Mouse (Mus musculus) MEL (cell line): ENCODE results near the gene Med8.

Experiments
- BHLHE40 ChIP-seq: IDR thresholded peaks from 2 replicates; pipeline ENCODE4 v1.6.1; 2012; ENCODE audit warnings: low read depth, mild to moderate bottlenecking, inconsistent platforms, low read length, improper control_type of control experiment, borderline replicate concordance
- CTCF ChIP-seq, 3 experiments: IDR thresholded peaks in 2 of 3; conservative IDR thresholded peaks in 1 of 3; 2 replicates each; pipeline ENCODE4 v1.5.1; 2011 to 2012; ENCODE audit warnings: low read length in 3 of 3, low read depth in 2 of 3, mild to moderate bottlenecking in 2 of 3, improper control_type of control experiment in 1 of 3, inconsistent platforms in 1 of 3, mixed read lengths in 1 of 3, moderate library complexity in 1 of 3; ENCODE audit not compliant: control insufficient read depth in 1 of 3, insufficient read depth in 1 of 3, poor library complexity in 1 of 3, severe bottlenecking in 1 of 3
- ETS1 ChIP-seq: IDR thresholded peaks from 2 replicates; pipeline ENCODE4 v1.6.1; 2012; ENCODE audit warnings: low read depth, mild to moderate bottlenecking, inconsistent platforms, low read length, improper control_type of control experiment, moderate library complexity
- HCFC1 ChIP-seq: IDR thresholded peaks from 2 replicates; pipeline ENCODE4 v1.6.1; 2012; ENCODE audit warnings: low read depth, mild to moderate bottlenecking, inconsistent platforms, low read length, improper control_type of control experiment, moderate library complexity
- MAZ ChIP-seq: IDR thresholded peaks from 2 replicates; pipeline ENCODE4 v1.6.1; 2012; ENCODE audit warnings: low read depth, mild to moderate bottlenecking, inconsistent platforms, low read length, improper control_type of control experiment
- MEF2A ChIP-seq: IDR thresholded peaks from 2 replicates; pipeline ENCODE4 v1.6.1; 2014; ENCODE audit warnings: low read depth, mild to moderate bottlenecking, inconsistent platforms, low read length, improper control_type of control experiment; ENCODE audit not compliant: poor library complexity, insufficient replicate concordance, severe bottlenecking; ENCODE audit errors: extremely low read depth
- NRF1 ChIP-seq: IDR thresholded peaks from 2 replicates; pipeline ENCODE4 v1.6.1; 2014; ENCODE audit warnings: low read depth, mild to moderate bottlenecking, inconsistent platforms, low read length, improper control_type of control experiment, moderate library complexity; ENCODE audit not compliant: poor library complexity, insufficient read depth, severe bottlenecking
- POLR2AphosphoS2 ChIP-seq: IDR thresholded peaks from 2 replicates; pipeline ENCODE4 v1.6.1; 2011; ENCODE audit warnings: low read length, improper control_type of control experiment
- POLR2AphosphoS5 ChIP-seq: IDR thresholded peaks from 2 replicates; pipeline ENCODE4 v1.6.1; 2012; ENCODE audit warnings: low read depth, borderline replicate concordance, mild to moderate bottlenecking, inconsistent platforms, low read length, moderate library complexity, mixed read lengths
- RCOR1 ChIP-seq: IDR thresholded peaks from 2 replicates; pipeline ENCODE4 v1.6.1; 2012; ENCODE audit warnings: low read depth, mild to moderate bottlenecking, inconsistent platforms, low read length, improper control_type of control experiment
- TCF12 ChIP-seq: IDR thresholded peaks from 2 replicates; pipeline ENCODE4 v1.6.1; 2014; ENCODE audit warnings: low read depth, mild to moderate bottlenecking, inconsistent platforms, low read length, improper control_type of control experiment, moderate library complexity
- USF1 ChIP-seq: IDR thresholded peaks from 2 replicates; pipeline ENCODE4 v1.6.1; 2014; ENCODE audit warnings: low read depth, mild to moderate bottlenecking, inconsistent platforms, low read length, improper control_type of control experiment, moderate library complexity

- TF ChIP-seq POLR2AphosphoS2 (no peak), NRF1 (no peak), CTCF (IDR thresholded peaks at IDR 0.05 in 2 of 3, conservative IDR thresholded peaks at IDR 0.05 in 1 of 3; ENCODE audit: control insufficient read depth in 1 of 3, insufficient read depth in 1 of 3, low read depth in 2 of 3, low read length in 3 of 3, poor library complexity in 1 of 3, severe bottlenecking in 1 of 3) (no peak), TCF12 (no peak), USF1 (no peak), RCOR1 (no peak), HCFC1 (no peak), POLR2AphosphoS5 (no peak), MAZ (no peak), ETS1 (no peak), BHLHE40 (no peak), MEF2A (no peak)
These were observed 37.4 kb downstream of the Med8 start for GRCm38 (mm10) chr4:118446415-118447153.
